Mouse (Mus musculus) mesoderm, embryonic 11.5 days (tissue): ENCODE measurements at regions not wholly inside any gene's neighbourhood (a gene's known extent, or its start where the extent isn't known, plus 50 kb on each side); places are given as distances from the start of the nearest gene placed in this dataset.

Source experiments
- DNase-seq: peaks from one replicate; pipeline ENCODE4 v3.0.0-alpha.2; 2012; ENCODE audit warnings: low read depth, low spot score

DNA sequence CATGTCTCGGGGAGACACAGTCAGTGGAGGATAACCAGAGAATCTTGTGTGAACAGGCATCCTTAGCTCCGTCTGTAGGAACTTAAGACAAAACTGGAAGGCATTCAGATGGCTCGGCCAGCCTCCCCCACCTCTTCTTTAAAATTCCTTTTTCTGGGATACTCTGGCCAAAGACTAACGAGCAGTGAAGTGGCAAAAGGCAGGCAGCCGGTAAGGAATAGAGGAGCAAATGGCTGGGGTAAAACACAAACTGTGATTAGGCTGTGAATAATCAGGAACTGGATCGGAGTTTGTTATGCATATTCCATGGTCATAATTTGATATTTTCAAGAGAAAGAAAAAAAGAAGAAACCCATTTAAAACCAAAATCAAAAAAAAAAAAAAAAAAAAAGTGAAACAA lies 287.8 kb upstream of the Vrk2 start:
- DNase-seq: no peak
